In genomic region chr10:20313447-20313846, GRCm38 (mm10) we compare ENCODE assay signal across 8 mouse cellular contexts. TPM values are rescaled to one million over a fixed set of nuclear protein-coding genes. Genes with fewer than 3 reads are reported as not detected.
DNase-seq lines count a peak whose midpoint lies in the region; ATAC-seq and TF ChIP-seq lines count a peak whose summit lies in the region.

No protein-coding gene starts in this region.

- H3K27me3 ChIP-seq in embryonic facial prominence, embryonic 14.5 days (replicated peaks; ENCODE audit: control insufficient read depth, insufficient read depth, low read length) = no peaks in the 10 kb centered on the region
- H3K27me3 ChIP-seq in intestine, embryonic 15.5 days (replicated peaks) = no peaks in the 10 kb centered on the region
- no peaks in the 10 kb centered on the region for H3K27me3 ChIP-seq in neural tube, embryonic 14.5 days (ENCODE audit: control insufficient read depth, insufficient read depth, low read length)

- peaks cover 17% of the 10 kb centered on the region for H3K4me1 ChIP-seq in embryonic facial prominence, embryonic 14.5 days (ENCODE audit: control insufficient read depth, insufficient read depth, low read length)
- H3K4me1 ChIP-seq in intestine, embryonic 15.5 days (replicated peaks) = 0 out of 2 replicates have a peak, but pooled peaks cover 2% of the 10 kb centered on the region
- peaks cover 8% of the 10 kb centered on the region for H3K4me1 ChIP-seq in neural tube, embryonic 14.5 days (ENCODE audit: control insufficient read depth, insufficient read depth, low read length)

- DNase-seq in left cerebral cortex, adult 2 months (ENCODE audit: extremely low spot score in 1 of 2, low spot score in 2 of 2) = no peak
- no peak for DNase-seq in left cerebral cortex, postnatal 25 days (ENCODE audit: low spot score in 2 of 2)
- no peak for DNase-seq in embryonic facial prominence, embryonic 14.5 days (ENCODE audit: low spot score)
- no peak for DNase-seq in ovary, postnatal 36 days (ENCODE audit: low spot score)

- peaks cover 3% of the 10 kb centered on the region; the same call in 1 of the 2 replicates for H3K36me3 ChIP-seq in embryonic facial prominence, embryonic 14.5 days (ENCODE audit: control insufficient read depth, insufficient read depth, low read length)
- H3K36me3 ChIP-seq in intestine, embryonic 15.5 days = no peaks in the 10 kb centered on the region
- H3K36me3 ChIP-seq in neural tube, embryonic 14.5 days (ENCODE audit: control insufficient read depth, insufficient read depth, low read length) = no peaks in the 10 kb centered on the region

- peak overlapping the region; percentile 87 for H3K4me3 ChIP-seq in left cerebral cortex, adult 2 months
- peak overlapping the region; percentile 85 for H3K4me3 ChIP-seq in embryonic facial prominence, embryonic 14.5 days (ENCODE audit: low read depth, low read length)
- H3K4me3 ChIP-seq in intestine, embryonic 15.5 days (replicated peaks) = peak overlapping the region; percentile 85
- H3K4me3 ChIP-seq in neural tube, embryonic 14.5 days (ENCODE audit: low read depth, low read length) = peak overlapping the region; percentile 82

- intact Hi-C loops in left cerebral cortex, adult 2 months (cut with DNase I) = loop anchor here (5.0 kb wide), 1 partner anchor 984 kb away; the partner anchor contains the start of gene Hbs1l
- intact Hi-C loops in left cerebral cortex, postnatal 25 days (cut with DNase I) = no loop called here

- WGBS in embryonic facial prominence, embryonic 14.5 days = 54% methylated on average over 13 of the region's 13 CpGs
- WGBS in intestine, embryonic 15.5 days = 44% methylated on average over 13 of the region's 13 CpGs
- WGBS in neural tube, embryonic 14.5 days = 50% methylated on average over 13 of the region's 13 CpGs

- H3K9me3 ChIP-seq in embryonic facial prominence, embryonic 14.5 days (ENCODE audit: control insufficient read depth, low read length) = no peaks in the 10 kb centered on the region
- H3K9me3 ChIP-seq in intestine, embryonic 15.5 days = no peaks in the 10 kb centered on the region
- no peaks in the 10 kb centered on the region for H3K9me3 ChIP-seq in neural tube, embryonic 14.5 days (ENCODE audit: control insufficient read depth, low read length)

- TF ChIP-seq CTCF in left cerebral cortex, adult 2 months (IDR thresholded peaks at IDR 0.05) = no peak

- peak overlapping the region; percentile 99 for H3K9ac ChIP-seq in embryonic facial prominence, embryonic 14.5 days (ENCODE audit: low read depth, low read length)
- H3K9ac ChIP-seq in intestine, embryonic 15.5 days = peak overlapping the region; percentile 92
- H3K9ac ChIP-seq in neural tube, embryonic 14.5 days (replicated peaks; ENCODE audit: low read depth, low read length) = peak overlapping the region; percentile 94; the same call in 1 of the 2 replicates

- no peak for ATAC-seq in embryonic facial prominence, embryonic 14.5 days (ENCODE audit: low read depth)
- no peak for ATAC-seq in intestine, embryonic 15.5 days
- ATAC-seq in neural tube, embryonic 14.5 days (ENCODE audit: low read depth) = no peak
- no peak for ATAC-seq in granulocyte monocyte progenitor cell, adult 5-6 weeks (replicated peaks; ENCODE audit: poor library complexity, severe bottlenecking)
- no peak for ATAC-seq in inflammation-experienced regulatory T-cells, adult 6 months

- H3K27ac ChIP-seq in left cerebral cortex, adult 2 months = no peak overlapping the region
- no peak overlapping the region for H3K27ac ChIP-seq in embryonic facial prominence, embryonic 14.5 days (replicated peaks; ENCODE audit: low read depth, low read length)
- no peak overlapping the region for H3K27ac ChIP-seq in intestine, embryonic 15.5 days
- H3K27ac ChIP-seq in neural tube, embryonic 14.5 days (ENCODE audit: low read depth, low read length) = no peak overlapping the region

- peak overlapping the region; percentile 63 for H3K4me2 ChIP-seq in embryonic facial prominence, embryonic 14.5 days (ENCODE audit: low read depth, low read length)
- H3K4me2 ChIP-seq in intestine, embryonic 15.5 days (replicated peaks) = peak overlapping the region; percentile 61
- H3K4me2 ChIP-seq in neural tube, embryonic 14.5 days (ENCODE audit: low read depth, low read length) = peak overlapping the region; percentile 67

RNA-seq across cellular contexts. Expression of gene Bclaf1, which starts 1.2 kb away (rescaled TPM):
- total RNA-seq in left cerebral cortex, adult 2 months (2021) = 100 to 1,000 TPM; 116 to 131 TPM
- total RNA-seq in left cerebral cortex, postnatal 25 days (2021) = 100 to 1,000 TPM; 110 to 113 TPM
- 113 and 127 TPM in 2 replicates for polyA plus RNA-seq in embryonic facial prominence, embryonic 14.5 days (2014; fragmentation: Nextera tagmentation; extraction: Ambion mirVana)
- polyA plus RNA-seq in intestine, embryonic 15.5 days (2015; fragmentation: Nextera tagmentation; extraction: Ambion mirVana) = 107 and 109 TPM in 2 replicates
- 126 and 135 TPM in 2 replicates for polyA plus RNA-seq in neural tube, embryonic 14.5 days (2014; fragmentation: Nextera tagmentation; extraction: Ambion mirVana)
- 214 and 221 TPM in 2 replicates for total RNA-seq in granulocyte monocyte progenitor cell, adult 5-6 weeks (2014; fragmentation: Nextera tagmentation)
- total RNA-seq in granulocyte monocyte progenitor cell, adult 5-6 weeks (2017) = 477 and 505 TPM in 2 replicates
- polyA plus RNA-seq in inflammation-experienced regulatory T-cells, adult 6 months (2017; shearing (Covaris generic)) = 100 to 1,000 TPM; 132 to 233 (median 189) TPM

RNA-seq across cellular contexts. Expression of gene Mtfr2, which starts 34.1 kb away (rescaled TPM):
- under 1 TPM; 0.38 to 0.40 TPM for total RNA-seq in left cerebral cortex, adult 2 months (2021)
- under 1 TPM; 0.50 to 0.55 TPM for total RNA-seq in left cerebral cortex, postnatal 25 days (2021)
- 1.4 TPM in 2 replicates for polyA plus RNA-seq in embryonic facial prominence, embryonic 14.5 days (2014; fragmentation: Nextera tagmentation; extraction: Ambion mirVana)
- polyA plus RNA-seq in intestine, embryonic 15.5 days (2015; fragmentation: Nextera tagmentation; extraction: Ambion mirVana) = 1.7 and 2.2 TPM in 2 replicates
- polyA plus RNA-seq in neural tube, embryonic 14.5 days (2014; fragmentation: Nextera tagmentation; extraction: Ambion mirVana) = 0.28 and 0.40 TPM in 2 replicates
- 38.8 and 56.1 TPM in 2 replicates for total RNA-seq in granulocyte monocyte progenitor cell, adult 5-6 weeks (2014; fragmentation: Nextera tagmentation)
- total RNA-seq in granulocyte monocyte progenitor cell, adult 5-6 weeks (2017) = 25.8 and 26.9 TPM in 2 replicates
- 1 to 10 TPM in 1 of 3 experiments, under 1 TPM in 2; 0.54 to 2.6 (median 0.98) TPM for polyA plus RNA-seq in inflammation-experienced regulatory T-cells, adult 6 months (2017; shearing (Covaris generic))
